11 mouse cellular contexts compared by ENCODE assay signal in genomic region chr2:4501257-4502027, GRCm38 (mm10).
DNase-seq lines count a peak whose midpoint lies in the region; ATAC-seq and TF ChIP-seq lines count a peak whose summit lies in the region.
"Had no signal": no experiment of that assay in that cellular context is flagged by ENCODE, and none has a peak within 500 bp of the region (broad histone marks: within the 10 kb centered on the region; RNA-seq: fewer than 3 reads in every experiment).

No protein-coding gene starts in this region.

- TF ChIP-seq CTCF in kidney, adult 2 months (conservative IDR thresholded peaks at IDR 0.05; ENCODE audit: insufficient read depth, insufficient read length, low read depth, low read length), result no peak

- H3K27me3 ChIP-seq in embryonic facial prominence, embryonic 14.5 days (replicated peaks; ENCODE audit: control insufficient read depth, insufficient read depth, low read length), result no peaks in the 10 kb centered on the region
- no peaks in the 10 kb centered on the region for H3K27me3 ChIP-seq in kidney, adult 2 months (replicated peaks; ENCODE audit: control insufficient read depth, insufficient read depth, low read length)
- no peaks in the 10 kb centered on the region for H3K27me3 ChIP-seq in forebrain, embryonic 16.5 days (replicated peaks; ENCODE audit: control insufficient read depth, insufficient read depth, low read length)
- H3K27me3 ChIP-seq: neural tube, embryonic 12.5 days had no signal

- H3K4me3 ChIP-seq in embryonic facial prominence, embryonic 14.5 days (ENCODE audit: low read depth, low read length), result no peak overlapping the region
- H3K4me3 ChIP-seq in kidney, adult 2 months (ENCODE audit: insufficient read depth, low read depth, low read length), result no peak overlapping the region
- no peak overlapping the region for H3K4me3 ChIP-seq in forebrain, embryonic 16.5 days (replicated peaks; ENCODE audit: low read length)
- H3K4me3 ChIP-seq: hindbrain, embryonic 10.5 days; neural tube, embryonic 12.5 days had no signal

- H3K27ac ChIP-seq in embryonic facial prominence, embryonic 14.5 days (replicated peaks; ENCODE audit: low read depth, low read length), result no peak overlapping the region
- no peak overlapping the region for H3K27ac ChIP-seq in kidney, adult 2 months (ENCODE audit: insufficient read depth, low read depth, low read length)
- H3K27ac ChIP-seq in forebrain, embryonic 16.5 days (ENCODE audit: low read length), result no peak overlapping the region
- H3K27ac ChIP-seq: hindbrain, embryonic 10.5 days; macrophage; neural tube, embryonic 12.5 days had no signal

- WGBS in embryonic facial prominence, embryonic 14.5 days, result 61% methylated on average over 15 of the region's 15 CpGs
- 51% methylated on average over 15 of the region's 15 CpGs for WGBS in kidney, adult 2 months
- WGBS in forebrain, embryonic 16.5 days, result 66% methylated on average over 15 of the region's 15 CpGs

- no peaks in the 10 kb centered on the region for H3K9me3 ChIP-seq in embryonic facial prominence, embryonic 14.5 days (ENCODE audit: control insufficient read depth, low read length)
- no peaks in the 10 kb centered on the region for H3K9me3 ChIP-seq in forebrain, embryonic 16.5 days (ENCODE audit: control insufficient read depth, low read length)
- H3K9me3 ChIP-seq: hindbrain, embryonic 10.5 days; neural tube, embryonic 12.5 days had no signal

- no peak overlapping the region for H3K4me2 ChIP-seq in embryonic facial prominence, embryonic 14.5 days (ENCODE audit: low read depth, low read length)
- H3K4me2 ChIP-seq in forebrain, embryonic 16.5 days (ENCODE audit: low read length), result no peak overlapping the region
- H3K4me2 ChIP-seq: neural tube, embryonic 12.5 days had no signal

- peak; percentile 47 for DNase-seq in layer of hippocampus, adult 11-12 months (ENCODE audit: low spot score)
- no peak for DNase-seq in layer of hippocampus, postnatal 36 days
- DNase-seq in embryonic facial prominence, embryonic 14.5 days (ENCODE audit: low spot score), result peak; percentile 43
- DNase-seq in kidney, adult 2 months, result peak; percentile 90
- peak; percentile 73 for DNase-seq in lung, postnatal 25 days (ENCODE audit: low spot score)
- no peak for DNase-seq in thymus, postnatal 25 days
- DNase-seq in layer of hippocampus, adult 18-20 months (ENCODE audit: low spot score in 2 of 2), result no peak

- peaks cover 6% of the 10 kb centered on the region; the same call in 1 of the 2 replicates for H3K4me1 ChIP-seq in embryonic facial prominence, embryonic 14.5 days (ENCODE audit: control insufficient read depth, insufficient read depth, low read length)
- 0 out of 2 replicates have a peak, but pooled peaks cover 2% of the 10 kb centered on the region for H3K4me1 ChIP-seq in kidney, adult 2 months (ENCODE audit: control insufficient read depth, insufficient read depth, low read length)
- peaks cover 3% of the 10 kb centered on the region; the same call in 1 of the 2 replicates for H3K4me1 ChIP-seq in forebrain, embryonic 16.5 days (replicated peaks; ENCODE audit: control insufficient read depth, insufficient read depth, low read length)

- peaks cover 37% of the 10 kb centered on the region for H3K36me3 ChIP-seq in embryonic facial prominence, embryonic 14.5 days (ENCODE audit: control insufficient read depth, insufficient read depth, low read length)
- H3K36me3 ChIP-seq in kidney, adult 2 months (ENCODE audit: control insufficient read depth, insufficient read depth, low read length), result no peaks in the 10 kb centered on the region
- peaks cover 5% of the 10 kb centered on the region; the same call in 1 of the 2 replicates for H3K36me3 ChIP-seq in forebrain, embryonic 16.5 days (ENCODE audit: control insufficient read depth, insufficient read depth)

- ATAC-seq in embryonic facial prominence, embryonic 14.5 days (ENCODE audit: low read depth), result no peak; the same call in 1 of the 2 replicates
- ATAC-seq in forebrain, embryonic 16.5 days, result no peak

- peak overlapping the region; percentile 25; the same call in 1 of the 2 replicates for H3K9ac ChIP-seq in embryonic facial prominence, embryonic 14.5 days (ENCODE audit: low read depth, low read length)
- no peak overlapping the region for H3K9ac ChIP-seq in forebrain, embryonic 16.5 days (replicated peaks; ENCODE audit: low read depth, low read length)
- H3K9ac ChIP-seq: neural tube, embryonic 12.5 days had no signal

- no peak for TF ChIP-seq POLR2A in kidney, adult 2 months (IDR thresholded peaks at IDR 0.05; ENCODE audit: low read depth, low read length)

Comparison
In these comparisons a context has a peak if more than half of its experiments do, and no peak if none do; other contexts are left out.
1. DNase-seq: peak in layer of hippocampus, adult 11-12 months (single experiment), embryonic facial prominence, embryonic 14.5 days (single experiment), kidney, adult 2 months (single experiment) and lung, postnatal 25 days (single experiment); none in layer of hippocampus, postnatal 36 days (0 of 2), thymus, postnatal 25 days (single experiment) and layer of hippocampus, adult 18-20 months (0 of 2).